Mouse (Mus musculus) CH12.LX (cell line): Measurements from ENCODE around the gene Dand5. TPM values are rescaled to one million over a fixed set of nuclear protein-coding genes. Genes with fewer than 3 reads are reported as not detected.

Experiments
- DNase-seq: peaks from one replicate; pipeline ENCODE4 v3.0.0-alpha.2; 2013; ENCODE audit errors: extremely low read depth
- H3K27ac ChIP-seq: 2 replicates; pipeline ENCODE4 v1.5.1; 2012; ENCODE audit warnings: low read depth, mild to moderate bottlenecking, control low read depth, moderate library complexity; ENCODE audit not compliant: insufficient read depth
- H3K27me3 ChIP-seq: replicated peaks from 2 replicates; pipeline ENCODE3; 2012; ENCODE audit warnings: inconsistent platforms
- H3K36me3 ChIP-seq, 2 experiments: replicated peaks in 1 of 2; 2 replicates each; pipeline versions ENCODE3 to v1.6.1; 2012; ENCODE audit warnings: inconsistent platforms in 1 of 2, low read length in 1 of 2, mild to moderate bottlenecking in 1 of 2, mixed read lengths in 1 of 2, moderate library complexity in 1 of 2; ENCODE audit not compliant: control insufficient read depth in 1 of 2, insufficient read depth in 1 of 2
- H3K4me1 ChIP-seq, 2 experiments: 2 replicates each; pipeline ENCODE4 v1.6.1; 2012; ENCODE audit warnings: inconsistent platforms in 1 of 2, moderate library complexity in 1 of 2; ENCODE audit not compliant: insufficient read depth in 2 of 2, control insufficient read depth in 1 of 2
- H3K4me2 ChIP-seq: 2 replicates; pipeline ENCODE4 v1.6.1; 2012; ENCODE audit warnings: low read depth, mild to moderate bottlenecking, control low read depth; ENCODE audit not compliant: poor library complexity, insufficient read depth, severe bottlenecking
- H3K4me3 ChIP-seq, 3 experiments: fragments of 150-350 bp in 1 of 3; sonication (generic) in 1 of 3; replicated peaks in 1 of 3; 2 replicates each; pipeline versions ENCODE3 to v1.5.1; 2011 to 2012; ENCODE audit warnings: low read depth in 2 of 3, low read length in 2 of 3, mild to moderate bottlenecking in 2 of 3, moderate library complexity in 2 of 3, control low read depth in 1 of 3, improper control_type of control experiment in 1 of 3, inconsistent platforms in 1 of 3, mixed read lengths in 1 of 3; ENCODE audit not compliant: poor library complexity in 1 of 3
- H3K79me2 ChIP-seq: replicated peaks from 2 replicates; pipeline ENCODE4 v1.6.1; 2012; ENCODE audit warnings: mild to moderate bottlenecking, moderate library complexity; ENCODE audit not compliant: control insufficient read depth, poor library complexity, insufficient read depth, severe bottlenecking; ENCODE audit errors: extremely low read depth
- H3K9ac ChIP-seq: 2 replicates; pipeline ENCODE4 v1.6.1; 2012; ENCODE audit warnings: low read depth, mild to moderate bottlenecking, control low read depth, moderate library complexity; ENCODE audit not compliant: insufficient read depth
- H3K9me3 ChIP-seq: replicated peaks from 2 replicates; pipeline ENCODE3; 2012; ENCODE audit warnings: low read length, inconsistent platforms, mixed read lengths
- BHLHE40 ChIP-seq: IDR thresholded peaks from 2 replicates; pipeline ENCODE4 v1.6.1; 2011; ENCODE audit warnings: mild to moderate bottlenecking, low read depth, low read length, improper control_type of control experiment
- CHD1 ChIP-seq: IDR thresholded peaks from 2 replicates; pipeline ENCODE4 v1.6.1; 2012; ENCODE audit warnings: low read depth, low read length, improper control_type of control experiment, inconsistent platforms
- CHD2 ChIP-seq: IDR thresholded peaks from 2 replicates; pipeline ENCODE4 v1.6.1; 2011; ENCODE audit warnings: low read length, improper control_type of control experiment
- CTCF ChIP-seq, 2 experiments: IDR thresholded peaks in 1 of 2; conservative IDR thresholded peaks in 1 of 2; 2 replicates each; pipeline ENCODE4 v1.5.1; 2011 to 2012; ENCODE audit warnings: low read depth in 2 of 2, low read length in 2 of 2, improper control_type of control experiment in 1 of 2, inconsistent platforms in 1 of 2, mild to moderate bottlenecking in 1 of 2, moderate library complexity in 1 of 2
- E2F4 ChIP-seq: IDR thresholded peaks from 2 replicates; pipeline ENCODE4 v1.6.1; 2011; ENCODE audit warnings: low read depth, low read length, improper control_type of control experiment; ENCODE audit not compliant: insufficient replicate concordance
- ELF1 ChIP-seq: IDR thresholded peaks from 2 replicates; pipeline ENCODE4 v1.6.1; 2014; ENCODE audit warnings: low read depth, mild to moderate bottlenecking, inconsistent platforms, low read length, improper control_type of control experiment
- EP300 ChIP-seq: IDR thresholded peaks from 2 replicates; pipeline ENCODE4 v1.6.1; 2011; ENCODE audit warnings: low read length, improper control_type of control experiment
- ETS1 ChIP-seq: conservative IDR thresholded peaks from 2 replicates; pipeline ENCODE4 v1.6.1; 2012; ENCODE audit warnings: low read depth, mild to moderate bottlenecking, inconsistent platforms, low read length, improper control_type of control experiment, moderate library complexity
- GABPA ChIP-seq: IDR thresholded peaks from 2 replicates; pipeline ENCODE4 v1.6.1; 2012; ENCODE audit warnings: low read depth, low read length, improper control_type of control experiment, inconsistent platforms; ENCODE audit not compliant: insufficient replicate concordance
- HCFC1 ChIP-seq: IDR thresholded peaks from 2 replicates; pipeline ENCODE4 v1.6.1; 2012; ENCODE audit warnings: low read depth, mild to moderate bottlenecking, inconsistent platforms, low read length, improper control_type of control experiment
- IRF4 ChIP-seq: IDR thresholded peaks from 2 replicates; pipeline ENCODE4 v1.6.1; 2014; ENCODE audit warnings: low read depth, mild to moderate bottlenecking, inconsistent platforms, low read length, improper control_type of control experiment
- JUN ChIP-seq: IDR thresholded peaks from 2 replicates; pipeline ENCODE4 v1.6.1; 2011; ENCODE audit warnings: low read depth, mild to moderate bottlenecking, low read length, improper control_type of control experiment, moderate library complexity; ENCODE audit not compliant: insufficient read depth
- JUND ChIP-seq: conservative IDR thresholded peaks from 2 replicates; pipeline ENCODE4 v1.6.1; 2011; ENCODE audit warnings: low read depth, low read length, improper control_type of control experiment
- KAT2A ChIP-seq: IDR thresholded peaks from 2 replicates; pipeline ENCODE4 v1.6.1; 2012; ENCODE audit warnings: low read length, improper control_type of control experiment, inconsistent platforms; ENCODE audit not compliant: insufficient replicate concordance
- MAFK ChIP-seq: IDR thresholded peaks from 2 replicates; pipeline ENCODE4 v1.6.1; 2011; ENCODE audit warnings: low read length, improper control_type of control experiment; ENCODE audit not compliant: insufficient replicate concordance
- MAX ChIP-seq: IDR thresholded peaks from 2 replicates; pipeline ENCODE4 v1.6.1; 2011; ENCODE audit warnings: low read length, improper control_type of control experiment
- MAZ ChIP-seq: IDR thresholded peaks from 2 replicates; pipeline ENCODE4 v1.6.1; 2012; ENCODE audit warnings: low read depth, mild to moderate bottlenecking, inconsistent platforms, low read length, improper control_type of control experiment, moderate library complexity
- MEF2A ChIP-seq: IDR thresholded peaks from 2 replicates; pipeline ENCODE4 v1.6.1; 2014; ENCODE audit warnings: low read depth, mild to moderate bottlenecking, inconsistent platforms, low read length, improper control_type of control experiment, borderline replicate concordance
- MXI1 ChIP-seq: IDR thresholded peaks from 2 replicates; pipeline ENCODE4 v1.6.1; 2011; ENCODE audit warnings: mild to moderate bottlenecking, low read depth, low read length, improper control_type of control experiment
- MYC ChIP-seq: IDR thresholded peaks from 2 replicates; pipeline ENCODE4 v1.6.1; 2011; ENCODE audit warnings: low read depth, mild to moderate bottlenecking, improper control_type of control experiment, low read length
- NELFE ChIP-seq: IDR thresholded peaks from 2 replicates; pipeline ENCODE4 v1.6.1; 2011; ENCODE audit warnings: low read depth, low read length, improper control_type of control experiment
- NRF1 ChIP-seq: IDR thresholded peaks from 2 replicates; pipeline ENCODE4 v1.6.1; 2014; ENCODE audit warnings: low read depth, mild to moderate bottlenecking, inconsistent platforms, low read length, improper control_type of control experiment, moderate library complexity
- PAX5 ChIP-seq: IDR thresholded peaks from 2 replicates; pipeline ENCODE4 v1.6.1; 2012; ENCODE audit warnings: low read length, inconsistent platforms, mixed read lengths
- POLR2A ChIP-seq: IDR thresholded peaks from 2 replicates; pipeline ENCODE4 v1.6.1; 2011; ENCODE audit warnings: low read depth, mild to moderate bottlenecking, improper control_type of control experiment, low read length
- POLR2AphosphoS2 ChIP-seq: IDR thresholded peaks from 2 replicates; pipeline ENCODE4 v1.6.1; 2011; ENCODE audit warnings: low read depth, low read length, improper control_type of control experiment
- RAD21 ChIP-seq: IDR thresholded peaks from 2 replicates; pipeline ENCODE4 v1.6.1; 2011; ENCODE audit warnings: low read depth, mild to moderate bottlenecking, low read length, improper control_type of control experiment, moderate library complexity
- RCOR1 ChIP-seq: conservative IDR thresholded peaks from 2 replicates; pipeline ENCODE4 v1.6.1; 2012; ENCODE audit warnings: low read depth, mild to moderate bottlenecking, inconsistent platforms, low read length, improper control_type of control experiment
- SIN3A ChIP-seq: IDR thresholded peaks from 2 replicates; pipeline ENCODE4 v1.6.1; 2012; ENCODE audit warnings: low read length, improper control_type of control experiment, inconsistent platforms
- SMC3 ChIP-seq: IDR thresholded peaks from 2 replicates; pipeline ENCODE4 v1.6.1; 2011; ENCODE audit warnings: low read depth, low read length, improper control_type of control experiment
- TBP ChIP-seq: conservative IDR thresholded peaks from 2 replicates; pipeline ENCODE4 v1.6.1; 2011; ENCODE audit warnings: low read depth, low read length, improper control_type of control experiment
- TCF12 ChIP-seq: IDR thresholded peaks from 2 replicates; pipeline ENCODE4 v1.6.1; 2014; ENCODE audit warnings: low read depth, mild to moderate bottlenecking, inconsistent platforms, low read length, improper control_type of control experiment
- UBTF ChIP-seq: IDR thresholded peaks from 2 replicates; pipeline ENCODE4 v1.6.1; 2012; ENCODE audit warnings: low read depth, mild to moderate bottlenecking, inconsistent platforms, low read length, improper control_type of control experiment, moderate library complexity
- USF1 ChIP-seq: IDR thresholded peaks from 2 replicates; pipeline ENCODE4 v1.6.1; 2014; ENCODE audit warnings: low read depth, mild to moderate bottlenecking, inconsistent platforms, low read length, improper control_type of control experiment
- USF2 ChIP-seq: conservative IDR thresholded peaks from 2 replicates; pipeline ENCODE4 v1.6.1; 2011; ENCODE audit warnings: low read depth, low read length, improper control_type of control experiment
- ZC3H11A ChIP-seq: IDR thresholded peaks from 2 replicates; pipeline ENCODE4 v1.6.1; 2012; ENCODE audit warnings: low read depth, mild to moderate bottlenecking, inconsistent platforms, low read length, improper control_type of control experiment
- ZKSCAN1 ChIP-seq: IDR thresholded peaks from 2 replicates; pipeline ENCODE4 v1.6.1; 2012; ENCODE audit warnings: low read depth, inconsistent platforms, low read length, improper control_type of control experiment, borderline replicate concordance
- ZMIZ1 ChIP-seq: IDR thresholded peaks from 2 replicates; pipeline ENCODE4 v1.6.1; 2012; ENCODE audit warnings: low read depth, mild to moderate bottlenecking, inconsistent platforms, low read length, improper control_type of control experiment
- ZNF384 ChIP-seq: IDR thresholded peaks from 2 replicates; pipeline ENCODE4 v1.6.1; 2012; ENCODE audit warnings: low read depth, low read length, improper control_type of control experiment, inconsistent platforms
- dilution Hi-C: fragments of 300-500 bp; cut with MboI; formaldehyde crosslinking; loops from 2 replicates; pipeline ENCODE4 v1.14.3; 2020; ENCODE audit warnings: low sequenced_read_pairs; ENCODE audit not compliant: extremely low pct_unique_long_range_greater_than_20kb, extremely low pct_ligation_motif_present
- in situ Hi-C: fragments of 300-500 bp; cut with MboI; formaldehyde crosslinking; loops from 3 replicates; pipeline ENCODE4 v1.14.3; 2019; ENCODE audit warnings: low sequenced_read_pairs, low pct_ligation_motif_present, low pct_unique_long_range_greater_than_20kb, mixed read lengths
- polyA plus RNA-seq: library from polyadenylated mRNA; unstranded; fragments of >175 nt; gene quantifications from 2 replicates; pipeline ENCODE4 v1.2.1, GENCODE M21; 2012; ENCODE audit warnings: low read depth; ENCODE audit not compliant: insufficient read length
- total RNA-seq, 2 experiments: library from RNA; depleted of rRNA; stranded (reverse); fragments of 300-350 nt in 1 of 2; fragments of >200 nt in 1 of 2; gene quantifications; 2 replicates each; pipeline ENCODE4 v1.2.3; 2012 to 2014

Dand5 gene
- total and polyA plus RNA-seq, 3 experiments = 1.4 to 1.7 (median 1.5) TPM

DNA sequence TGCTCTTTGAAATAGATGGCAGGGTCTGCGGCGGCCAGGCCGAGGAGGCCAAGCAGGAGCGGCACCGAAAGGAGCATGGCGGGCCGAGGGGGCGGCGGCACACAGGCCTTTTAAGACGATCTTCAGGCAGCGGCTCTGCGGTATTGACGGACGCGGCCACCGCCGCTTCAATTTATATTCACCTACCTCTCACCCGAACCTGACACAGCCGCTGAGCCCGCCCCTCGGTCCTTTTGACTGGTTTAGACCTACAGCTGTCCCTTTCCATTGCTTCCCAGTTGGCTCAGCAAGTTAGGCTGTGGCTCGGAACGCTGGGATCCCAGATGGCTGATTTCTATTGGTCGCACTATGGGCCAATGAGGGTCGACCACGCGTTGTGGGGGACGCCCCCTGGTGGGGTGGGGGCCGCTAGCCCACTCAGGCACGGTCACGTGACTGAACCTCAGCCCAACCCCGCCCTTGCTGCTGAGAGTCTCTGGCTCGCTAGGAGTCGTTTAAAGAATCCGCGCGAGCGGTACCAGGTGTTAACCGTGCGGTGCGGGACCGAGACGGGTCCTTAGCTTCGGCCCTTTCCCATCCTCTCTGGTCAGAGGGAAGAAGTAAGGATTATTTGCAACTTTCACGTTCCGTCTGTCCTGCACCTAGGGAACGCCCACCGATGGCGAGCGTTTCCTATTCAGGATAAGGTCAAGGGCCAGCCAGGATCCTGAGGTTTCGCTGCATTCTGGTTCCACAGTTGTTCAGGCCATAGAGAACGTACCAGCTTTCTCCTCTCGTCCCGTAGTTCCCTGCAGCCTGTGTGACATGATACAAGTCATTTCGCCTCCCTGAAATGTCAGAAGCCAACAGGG is 24.3 kb upstream of the Dand5 start, which contains the start of gene Calr:
Gene Calr (minus strand): TSS at position 213 of the 851 bp plus-strand sequence.
- peak within 1 kb of the TSS; percentile 85 for H3K4me2 ChIP-seq
- dilution Hi-C loops = no loop called here
- H3K4me3 ChIP-seq = peak within 1 kb of the TSS; percentile 83 to 98 (median 89)
- peak within 1 kb of the TSS; percentile 50 for H3K27ac ChIP-seq
- H3K27me3 ChIP-seq = no peaks in the 10 kb centered on the region
- peaks cover 32 to 40% of the 10 kb centered on the region in 2 experiments for H3K36me3 ChIP-seq
- peaks cover 31% of the 10 kb centered on the region for H3K79me2 ChIP-seq
- in situ Hi-C loops = loop anchor here (5.0 kb wide), 1 partner anchor 40 kb away; no protein-coding TSS in a partner anchor
- DNase-seq = peak; percentile 100
- peak within 1 kb of the TSS; percentile 85 for H3K9ac ChIP-seq
- no peaks in the 10 kb centered on the region for H3K9me3 ChIP-seq
- peaks cover 13 to 39% of the 10 kb centered on the region in 2 experiments for H3K4me1 ChIP-seq
- TF ChIP-seq HCFC1 = peak; percentile 82
- TF ChIP-seq USF2 = peak; percentile 98
- no peak for TF ChIP-seq SMC3
- TF ChIP-seq POLR2AphosphoS2 = peak; percentile 97
- TF ChIP-seq CHD1 = no peak; the same call in 1 of the 2 replicates
- peak; percentile 47; the same call in 1 of the 2 replicates for TF ChIP-seq NRF1
- TF ChIP-seq ZMIZ1 = peak; percentile 99
- peak; percentile 99 for TF ChIP-seq MAZ
- TF ChIP-seq E2F4 = no peak
- TF ChIP-seq UBTF = no peak
- TF ChIP-seq ZKSCAN1 = no peak
- TF ChIP-seq CHD2 = peak; percentile 95
- TF ChIP-seq ZNF384 = no peak
- TF ChIP-seq BHLHE40 = peak; percentile 93
- no peak for TF ChIP-seq JUND
- peak; percentile 96 for TF ChIP-seq POLR2A
- no peak for TF ChIP-seq MAFK
- TF ChIP-seq JUN = no peak
- no peak for TF ChIP-seq PAX5
- no peak for TF ChIP-seq IRF4
- peak; percentile 99 for TF ChIP-seq USF1
- peak; percentile 98 for TF ChIP-seq NELFE
- no peak for TF ChIP-seq GABPA
- no peak; the same call in 1 of the 2 replicates for TF ChIP-seq MEF2A
- peak; percentile 86 for TF ChIP-seq TCF12
- no peak for TF ChIP-seq EP300
- peak; percentile 64 for TF ChIP-seq MYC
- peak; percentile 95 for TF ChIP-seq MAX
- peak; percentile 98 for TF ChIP-seq TBP
- no peak; the same call in 1 of the 2 replicates for TF ChIP-seq ELF1
- peak; percentile 76; the same call in 1 of the 2 replicates for TF ChIP-seq SIN3A
- peak; percentile 73; the same call in 1 of the 2 replicates for TF ChIP-seq KAT2A
- TF ChIP-seq RAD21 = no peak
- TF ChIP-seq ETS1 = no peak
- TF ChIP-seq MXI1 = no peak; the same call in 1 of the 2 replicates
- TF ChIP-seq RCOR1 = no peak
- TF ChIP-seq CTCF (conservative IDR thresholded peaks at IDR 0.05 in 1 of 2, IDR thresholded peaks at IDR 0.05 in 1 of 2; ENCODE audit: low read depth in 2 of 2, low read length in 2 of 2) = no peak
- TF ChIP-seq ZC3H11A = no peak
